Mouse (Mus musculus): ENCODE data around the gene Gtf3a. TPM values are rescaled to one million over a fixed set of nuclear protein-coding genes. Genes with fewer than 3 reads are reported as not detected.
A peak's percentile ranks its signal among the peaks of the same experiment; 100 is the strongest.

The Gtf3a gene
- total RNA-seq, 1 experiment from 2014 or later = 171 TPM

- ATAC-seq (replicated peaks; ENCODE audit: low read depth, poor library complexity, severe bottlenecking) = no peak
Measured at GRCm38 (mm10) chr5:146973858-146974780, 25.7 kb downstream of the Gtf3a start.

DNA sequence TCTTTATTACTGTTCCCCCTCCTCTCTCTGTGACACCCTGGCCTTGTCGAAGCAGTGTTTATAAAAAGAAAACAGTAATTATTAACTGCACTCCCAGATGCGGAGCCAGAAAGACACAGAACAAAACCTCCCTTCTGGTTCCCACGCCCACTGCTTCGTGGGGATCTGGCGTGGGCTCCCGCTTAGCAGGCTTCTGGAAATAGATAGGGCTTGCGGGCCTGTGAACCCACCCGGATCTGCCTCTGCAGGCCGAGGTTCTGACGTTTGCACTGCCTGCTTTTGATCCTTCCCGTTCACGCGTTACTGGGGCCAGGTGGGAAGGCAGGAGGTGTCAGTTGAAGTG, 26.3 kb downstream of the Gtf3a start:
- no peak for ATAC-seq (replicated peaks; ENCODE audit: low read depth, poor library complexity, severe bottlenecking)

- ATAC-seq (replicated peaks; ENCODE audit: low read depth, poor library complexity, severe bottlenecking) = no peak
Measured at GRCm38 (mm10) chr5:146981376-146981775, 32.9 kb downstream of the Gtf3a start.

DNA sequence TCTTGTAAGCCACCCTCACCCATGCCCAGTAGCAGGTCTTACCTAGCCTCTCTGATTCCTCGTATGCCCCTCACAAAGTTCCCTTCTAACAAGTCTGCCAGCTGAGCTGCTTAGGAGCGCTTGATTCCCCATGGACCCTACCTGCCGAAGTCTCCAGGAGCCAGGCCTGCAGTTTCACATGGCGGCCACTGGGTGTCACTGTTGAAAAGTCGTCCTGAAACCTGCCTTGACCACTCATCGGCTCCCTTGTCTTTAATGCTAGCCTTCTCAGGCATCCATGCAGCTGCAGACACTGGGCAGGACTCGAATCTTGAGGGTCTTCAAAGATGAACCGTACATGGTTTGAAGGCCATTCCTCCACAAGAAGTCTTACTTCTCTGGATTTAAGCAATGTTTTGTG, 34.8 kb downstream of the Gtf3a start:
- ATAC-seq (replicated peaks; ENCODE audit: low read depth, poor library complexity, severe bottlenecking) = peak; percentile 85

- ATAC-seq (replicated peaks; ENCODE audit: low read depth, poor library complexity, severe bottlenecking) = no peak
Measured at GRCm38 (mm10) chr5:146985725-146986433, 37.4 kb downstream of the Gtf3a start.

- no peak for ATAC-seq (replicated peaks; ENCODE audit: low read depth, poor library complexity, severe bottlenecking)
Measured at GRCm38 (mm10) chr5:146987588-146987987, 39.1 kb downstream of the Gtf3a start.

DNA sequence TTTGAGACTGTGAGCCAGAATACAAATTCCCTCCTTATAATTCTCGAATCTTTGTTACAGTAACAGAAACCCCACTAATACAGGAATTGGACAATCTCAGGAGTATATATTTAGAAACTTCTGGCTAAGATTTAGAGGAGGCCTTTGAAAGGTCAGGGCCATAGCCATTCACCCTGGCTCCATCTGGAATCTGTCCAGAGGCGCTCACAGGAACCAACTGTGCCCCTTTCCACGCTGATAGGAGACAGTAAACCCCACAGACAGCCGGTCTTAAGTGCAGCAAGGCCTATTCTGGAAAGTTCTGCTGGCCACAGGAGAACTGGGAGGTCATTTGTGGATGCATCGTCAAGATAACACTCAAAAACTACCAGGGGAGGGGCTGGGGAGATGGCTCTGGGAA, 40.6 kb downstream of the Gtf3a start:
- ATAC-seq (replicated peaks; ENCODE audit: low read depth, poor library complexity, severe bottlenecking) = no peak

GRCm38 (mm10) chr5:146993509-146993908, 45.1 kb downstream of the Gtf3a start:
- ATAC-seq (replicated peaks; ENCODE audit: low read depth, poor library complexity, severe bottlenecking) = no peak

- ATAC-seq (replicated peaks; ENCODE audit: low read depth, poor library complexity, severe bottlenecking) = no peak
Measured at GRCm38 (mm10) chr5:146994973-146995372, 46.5 kb downstream of the Gtf3a start.

DNA sequence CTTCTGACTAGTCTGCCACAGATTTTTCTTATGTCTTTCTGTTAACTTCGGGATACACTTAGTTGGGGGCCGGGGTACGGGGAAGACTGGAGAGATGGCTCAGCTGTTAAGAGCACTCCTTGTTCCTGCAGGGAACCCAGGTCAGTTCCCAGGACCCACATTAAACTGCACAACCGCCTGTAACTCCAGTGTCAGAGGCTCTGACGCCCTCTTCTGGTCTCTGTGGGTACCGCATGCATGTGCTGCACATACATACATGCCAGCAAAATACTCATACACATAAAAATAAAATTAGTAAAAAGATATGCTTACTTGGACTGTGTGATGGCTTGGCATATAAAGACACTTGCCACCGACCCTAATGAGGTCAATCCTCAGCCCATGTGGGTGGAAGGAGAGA, 48.4 kb downstream of the Gtf3a start:
- ATAC-seq (replicated peaks; ENCODE audit: low read depth, poor library complexity, severe bottlenecking) = no peak

DNA sequence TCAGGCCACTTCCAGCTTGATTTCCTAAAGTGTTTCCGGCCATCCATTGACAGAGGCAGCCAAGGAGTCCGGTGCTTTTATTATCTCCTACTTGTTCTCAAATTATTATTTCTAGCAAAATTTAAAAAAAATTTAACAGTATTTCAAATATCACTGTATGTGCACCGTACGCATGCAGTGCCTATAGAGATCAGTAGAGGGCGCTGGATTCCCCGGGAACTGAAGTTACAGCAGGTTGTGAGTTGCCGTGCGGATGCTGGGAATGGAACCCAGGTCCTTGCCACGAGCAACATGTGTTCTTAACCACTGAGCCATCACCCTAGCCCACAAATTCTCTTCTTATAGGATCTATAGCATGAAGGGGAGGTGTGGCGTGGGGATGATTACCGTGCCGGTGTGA, 50.3 kb downstream of the Gtf3a start:
- no peak for ATAC-seq (replicated peaks; ENCODE audit: low read depth, poor library complexity, severe bottlenecking)

DNA sequence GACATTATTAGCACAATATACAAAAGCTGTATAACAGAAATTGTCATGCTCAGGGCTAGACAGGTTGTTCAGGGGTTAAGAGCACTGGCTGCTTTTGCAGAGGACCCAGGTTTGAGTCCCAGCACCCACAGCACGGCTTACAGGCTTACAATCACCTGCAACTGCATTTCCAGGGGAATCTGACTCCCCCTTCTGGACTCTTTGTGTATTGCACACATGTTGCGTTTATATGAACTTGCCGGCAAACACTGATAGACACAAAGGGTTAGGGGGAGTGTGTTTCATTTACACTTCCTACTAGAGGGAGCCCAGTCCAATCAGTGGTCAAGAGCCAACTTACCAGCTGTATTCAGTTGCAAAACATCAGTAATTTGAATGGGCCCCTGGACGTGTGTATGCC, 52.9 kb downstream of the Gtf3a start:
- ATAC-seq (replicated peaks; ENCODE audit: low read depth, poor library complexity, severe bottlenecking) = no peak

- ATAC-seq (replicated peaks; ENCODE audit: low read depth, poor library complexity, severe bottlenecking) = no peak
Measured at GRCm38 (mm10) chr5:147003303-147003702, 54.8 kb downstream of the Gtf3a start.

Other genes starting within 250 kb of the Gtf3a start
- 35.5 and 42.5 TPM in 2 replicates for gene Usp12, start 153.7 kb upstream of the Gtf3a start, total RNA-seq (2017)
- 2,931 and 3,145 TPM in 2 replicates for gene Rpl21, start 115.8 kb upstream of the Gtf3a start, total RNA-seq (2017)
- 1.2 TPM in 2 replicates for gene Rasl11a, start 103.6 kb upstream of the Gtf3a start, total RNA-seq (2017)
- 25.1 and 27.8 TPM in 2 replicates for gene Mtif3, start 15.1 kb downstream of the Gtf3a start, total RNA-seq (2017)
- 5.4 and 10.8 TPM in 2 replicates for gene Lnx2, start 127.9 kb downstream of the Gtf3a start, total RNA-seq (2017)
- 126 and 156 TPM in 2 replicates for gene Polr1d, start 128.4 kb downstream of the Gtf3a start, total RNA-seq (2017)
- gene Gsx1, start 240.0 kb downstream of the Gtf3a start, total RNA-seq (2017) = not detected in 2 replicates